Mouse (Mus musculus): ENCODE data around the gene Psmg4.
A peak's percentile ranks its signal among the peaks of the same experiment; 100 is the strongest.

Psmg4 gene

DNA sequence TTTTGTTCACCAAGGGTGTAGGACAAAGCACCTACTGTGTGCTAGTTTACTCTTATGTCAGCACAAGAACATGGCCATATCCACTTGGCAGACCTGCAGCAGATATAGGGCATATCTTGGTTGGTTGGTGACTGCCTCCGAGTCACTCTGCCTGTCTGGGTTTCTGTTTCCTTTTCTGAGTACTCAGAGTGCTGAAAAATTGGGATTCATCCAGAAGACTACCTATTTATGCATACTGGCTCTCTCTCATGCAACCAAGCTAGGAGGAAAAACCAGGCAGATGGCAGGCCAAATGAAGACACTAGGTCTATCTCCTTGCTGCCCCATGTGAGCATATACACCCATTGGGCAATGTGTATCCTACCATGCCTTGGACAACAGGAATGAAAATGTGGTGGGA, 32.9 kb downstream of the Psmg4 start:
- no peak for DNase-seq (ENCODE audit: low spot score in 2 of 2)

DNA sequence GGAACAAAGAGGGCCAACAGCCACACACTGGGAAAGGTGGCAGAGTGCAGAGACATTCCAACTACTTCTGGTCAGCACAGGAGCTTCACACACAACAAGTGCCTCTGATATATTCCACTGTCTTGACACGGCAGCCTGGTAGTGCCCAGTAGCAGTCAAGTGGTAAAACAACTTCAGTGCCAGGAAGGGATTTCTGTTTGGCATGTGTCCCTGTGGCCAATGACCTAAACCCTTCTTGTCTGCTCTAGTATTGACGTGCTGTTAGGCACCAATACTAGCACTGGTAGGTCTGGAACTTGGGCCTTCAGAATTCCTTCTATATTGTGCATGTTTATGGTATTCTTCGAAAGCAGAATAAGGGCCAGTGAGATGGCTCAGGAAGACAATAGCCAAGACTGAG, 42.5 kb downstream of the Psmg4 start:
- DNase-seq (ENCODE audit: low spot score in 2 of 2) = no peak

DNA sequence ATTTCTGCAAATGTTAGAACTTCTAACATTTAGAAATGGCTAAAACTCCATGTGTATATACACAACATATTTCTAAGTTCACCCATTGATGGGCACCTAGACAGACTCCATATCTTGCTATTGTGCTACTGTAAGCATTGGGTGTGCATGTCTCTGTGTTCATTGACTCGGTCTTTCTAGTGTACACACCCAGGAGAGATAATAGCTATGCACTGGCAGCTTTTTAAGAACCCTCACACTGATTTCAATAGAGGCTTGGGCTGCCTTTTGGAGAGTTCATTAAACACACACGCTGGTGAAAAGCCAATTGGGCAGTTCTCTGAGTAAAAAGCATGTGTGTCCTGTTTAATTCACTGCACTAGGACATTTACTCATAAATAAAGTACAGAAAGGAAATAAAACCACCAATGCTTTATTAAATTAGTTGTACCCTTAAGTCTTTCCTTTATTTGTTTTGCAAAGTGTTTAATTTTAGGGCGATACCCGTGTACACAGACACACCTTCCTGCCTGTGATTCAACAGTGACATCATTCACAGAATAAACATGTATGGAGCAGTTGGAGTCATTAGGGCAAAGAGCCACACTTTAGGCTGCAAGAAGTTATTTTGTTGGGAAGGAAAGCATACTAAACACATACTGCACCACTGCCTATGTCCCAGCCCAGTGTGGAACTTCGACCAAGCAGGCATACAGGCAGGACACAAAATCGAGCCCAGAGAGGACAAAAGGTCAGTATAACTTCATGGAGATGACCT, 45.1 kb downstream of the Psmg4 start:
- DNase-seq (ENCODE audit: low spot score in 2 of 2) = no peak

DNA sequence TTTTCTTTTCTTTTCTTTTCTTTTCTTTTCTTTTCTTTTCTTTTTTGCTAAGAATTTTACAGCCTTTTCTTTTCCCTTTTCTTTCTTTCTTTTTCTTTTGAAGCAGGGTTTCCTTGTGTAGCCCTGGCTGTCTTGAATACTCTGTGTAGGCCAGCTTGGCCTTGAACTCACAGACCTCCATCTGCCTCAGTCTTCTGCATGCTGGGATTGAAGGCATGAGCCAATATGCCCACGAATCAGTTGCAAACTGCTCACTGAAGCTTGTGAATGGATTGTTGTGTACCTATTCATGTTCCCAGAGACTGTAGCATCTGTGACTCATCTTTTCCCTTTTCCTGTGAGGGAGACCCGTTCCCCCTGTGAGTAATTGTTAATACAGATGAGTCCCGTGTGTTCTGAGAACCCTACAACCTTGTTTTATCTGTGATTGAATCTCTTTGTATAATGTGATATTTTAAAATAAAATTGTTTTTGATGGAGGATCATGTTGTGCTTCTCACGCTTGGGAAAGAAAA, 48.6 kb downstream of the Psmg4 start:
- no peak for DNase-seq (ENCODE audit: low spot score in 2 of 2)

DNA sequence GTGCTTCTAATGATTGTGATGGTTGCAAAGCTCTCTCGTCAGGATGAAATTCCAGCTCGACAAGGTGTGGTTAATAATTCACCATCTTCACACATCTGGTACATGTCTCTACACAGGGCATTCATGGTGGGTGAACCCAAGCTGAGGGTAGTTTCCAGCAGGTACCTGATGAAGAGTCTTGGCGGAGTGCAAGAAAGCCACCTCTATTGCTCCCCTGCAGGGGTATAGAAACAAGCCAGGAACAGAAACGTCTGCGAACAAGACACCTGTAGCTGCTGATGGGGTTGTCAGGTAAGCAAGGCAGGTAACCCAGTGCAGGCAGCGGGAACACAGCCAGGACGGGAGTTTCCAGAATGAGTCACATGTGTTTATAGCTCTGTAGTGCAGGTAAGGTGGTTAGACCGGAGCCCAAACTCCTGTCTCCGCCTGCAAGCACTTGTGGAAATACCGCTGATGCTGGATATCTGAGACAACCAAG, 50.0 kb downstream of the Psmg4 start:
- DNase-seq (ENCODE audit: low spot score in 2 of 2) = peak in 1 of 2 experiments; percentile 34

DNA sequence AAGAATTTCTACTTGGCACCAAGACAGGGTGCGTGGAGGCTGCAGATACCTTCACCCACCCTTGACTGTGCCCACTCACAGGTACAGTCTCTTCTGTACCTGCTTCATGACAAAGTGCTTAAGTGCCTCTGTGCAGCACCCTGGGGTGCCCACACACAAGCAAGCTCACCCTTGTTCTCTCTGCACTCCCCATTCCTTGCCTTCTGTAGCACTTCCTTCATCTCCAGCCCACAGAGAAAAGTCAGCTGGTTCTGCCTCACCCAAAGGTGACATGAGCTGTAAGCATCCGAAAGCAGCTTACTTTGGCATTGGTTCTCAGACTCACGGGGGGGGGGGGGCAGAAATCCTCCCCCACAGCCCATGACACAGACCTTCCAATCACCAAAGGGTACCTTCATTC, 52.1 kb downstream of the Psmg4 start:
- no peak for DNase-seq (ENCODE audit: low spot score in 2 of 2)

DNA sequence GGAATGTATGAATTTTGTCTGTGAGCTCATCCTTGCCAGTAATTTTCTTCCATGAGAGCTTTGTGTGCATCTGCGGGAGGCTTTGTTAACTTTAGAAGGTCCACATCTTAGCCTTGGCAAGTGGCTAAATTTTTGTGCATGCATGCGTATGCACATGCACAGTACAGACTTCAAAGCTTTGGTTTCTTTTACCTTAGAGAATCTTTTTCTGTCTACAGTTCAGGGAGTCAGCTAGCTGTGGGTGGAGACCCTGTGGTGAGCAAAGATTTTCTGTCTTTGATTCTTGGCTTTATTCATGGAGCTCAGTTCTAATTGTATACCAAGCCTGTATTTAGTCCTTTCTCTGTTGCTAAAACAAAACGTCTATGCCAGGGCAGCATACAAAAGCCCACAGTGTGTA, 56.0 kb downstream of the Psmg4 start:
- DNase-seq (ENCODE audit: low spot score in 2 of 2) = no peak

DNA sequence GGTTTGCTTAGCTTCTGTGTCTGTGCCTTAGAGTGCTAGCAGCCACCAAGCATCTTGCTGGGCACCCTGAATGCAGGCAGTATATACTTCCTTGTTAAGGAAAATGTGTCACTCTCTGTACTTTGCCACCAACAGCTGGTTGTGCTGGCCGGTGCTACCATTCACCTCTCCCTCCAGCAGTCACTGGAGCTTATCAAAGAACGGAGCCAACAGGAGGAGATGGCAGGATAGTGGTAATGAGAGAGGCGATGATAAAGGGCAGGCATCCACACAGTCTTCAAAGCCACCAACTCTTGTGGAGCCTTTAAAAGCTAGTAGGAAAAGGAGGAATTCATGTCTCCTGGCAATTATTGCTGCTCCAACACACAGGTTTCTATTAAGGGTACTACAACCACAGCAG, 57.0 kb downstream of the Psmg4 start:
- DNase-seq (ENCODE audit: low spot score in 2 of 2) = no peak

DNA sequence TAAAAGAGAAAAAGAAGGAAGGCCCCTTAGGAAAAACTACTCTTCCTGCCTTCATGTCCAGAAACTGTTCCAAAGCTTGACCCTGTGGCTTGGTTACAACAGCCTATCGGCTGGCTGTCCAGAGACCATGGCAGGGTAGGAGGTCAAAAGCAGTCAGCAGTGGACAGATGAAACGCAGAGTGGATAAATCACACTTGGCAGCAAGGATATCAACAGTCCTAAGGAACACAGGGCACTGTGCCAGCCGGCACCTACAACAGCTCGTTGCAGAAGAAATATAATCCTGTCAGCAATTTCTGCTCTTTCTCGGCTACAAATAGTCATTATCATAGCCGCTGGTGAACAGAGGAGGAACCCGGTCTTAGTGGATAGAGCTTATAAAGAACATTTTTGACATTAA, 60.2 kb downstream of the Psmg4 start:
- no peak for DNase-seq (ENCODE audit: low spot score in 2 of 2)

DNA sequence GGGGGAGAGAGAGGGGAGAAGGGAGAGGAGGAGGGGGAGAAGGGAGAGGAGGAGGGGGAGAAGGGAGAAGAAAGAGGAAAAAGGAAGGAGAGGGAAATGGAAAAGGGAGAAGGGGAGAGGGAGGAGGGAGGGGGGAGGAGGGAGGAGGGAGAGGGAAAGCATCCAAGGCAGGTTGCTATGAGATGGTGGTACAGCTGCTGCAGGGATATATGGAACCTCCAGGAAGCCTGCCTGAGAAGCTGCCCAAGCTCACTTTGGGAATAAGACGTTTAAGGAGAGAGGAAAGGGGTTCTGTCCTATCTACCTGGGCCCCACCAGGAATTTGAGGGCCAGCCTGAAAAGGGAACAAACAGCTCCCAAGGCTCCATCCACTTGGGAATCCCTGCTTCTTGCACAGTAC, 64.2 kb downstream of the Psmg4 start:
- DNase-seq (ENCODE audit: low spot score in 2 of 2) = no peak

All from urinary bladder, postnatal 4 days (tissue).